22 mouse cellular contexts compared by ENCODE assay signal in the genomic region with DNA sequence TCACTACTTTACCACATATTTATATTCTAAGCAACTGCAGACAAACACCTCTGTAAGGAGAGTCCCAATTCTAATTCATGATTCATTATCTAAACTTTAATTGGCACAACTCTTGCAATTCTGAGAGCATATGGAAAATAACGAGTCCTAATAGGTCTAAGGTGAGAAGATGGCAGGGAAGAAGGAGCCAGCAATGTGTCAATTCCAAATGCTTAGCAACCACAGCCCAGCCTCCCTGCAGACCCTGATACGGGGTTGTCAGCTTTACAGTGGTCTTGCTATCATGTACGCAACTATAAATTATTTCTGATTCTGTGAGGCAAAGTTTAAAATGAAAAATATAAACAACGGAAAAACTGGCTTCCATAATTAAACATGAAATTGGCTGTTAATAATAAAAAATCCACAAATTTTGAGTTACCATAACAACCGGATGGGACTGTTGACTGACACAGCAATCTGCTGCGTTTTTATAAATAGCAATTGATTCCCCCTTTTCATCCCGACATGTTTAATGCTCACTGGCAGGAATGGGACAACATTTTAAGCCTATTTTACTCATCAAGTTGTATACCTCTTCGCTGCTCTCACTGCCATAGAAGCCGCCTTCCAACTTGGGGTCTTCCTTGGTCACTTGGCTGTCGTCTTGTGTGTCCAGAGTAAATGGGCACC.
DNase-seq lines count a peak whose midpoint lies in the region; ATAC-seq lines count a peak whose summit lies in the region.
"Had no signal": no experiment of that assay in that cellular context is flagged by ENCODE, and none has a peak within 500 bp of the region (broad histone marks: within the 10 kb centered on the region; RNA-seq: fewer than 3 reads in every experiment).

No protein-coding gene starts in this region.

- no peak overlapping the region for H3K4me3 ChIP-seq in forebrain, embryonic 11.5 days (ENCODE audit: low read depth, low read length)
- H3K4me3 ChIP-seq in forebrain, embryonic 10.5 days: no peak overlapping the region
- no peak overlapping the region for H3K4me3 ChIP-seq in forebrain, embryonic 16.5 days (replicated peaks; ENCODE audit: low read length)
- H3K4me3 ChIP-seq: embryonic facial prominence, embryonic 15.5 days; erythroblast, embryonic 14.5 days; gastrocnemius, adult 2 months; heart, embryonic 13.5 days; hindbrain, embryonic 12.5 days had no signal

- no peaks in the 10 kb centered on the region for H3K36me3 ChIP-seq in forebrain, embryonic 11.5 days (ENCODE audit: control insufficient read depth, insufficient read depth, low read length)
- H3K36me3 ChIP-seq in forebrain, embryonic 10.5 days (replicated peaks): no peaks in the 10 kb centered on the region
- H3K36me3 ChIP-seq in forebrain, embryonic 16.5 days (ENCODE audit: control insufficient read depth, insufficient read depth): no peaks in the 10 kb centered on the region
- H3K36me3 ChIP-seq: embryonic facial prominence, embryonic 15.5 days; heart, embryonic 13.5 days; hindbrain, embryonic 12.5 days had no signal

- no peak for DNase-seq in forebrain, embryonic 11.5 days (ENCODE audit: low spot score)
- no peak for DNase-seq in forebrain, embryonic 10.5 days (ENCODE audit: extremely low spot score, low spot score)
- DNase-seq in layer of hippocampus, adult 9-11 months: peak; percentile 16
- no peak for DNase-seq in layer of hippocampus, adult 11-12 months (ENCODE audit: low spot score)
- no peak for DNase-seq in kidney, adult 9 months
- no peak for DNase-seq in heart, adult 8-10 months (ENCODE audit: low spot score)
- DNase-seq: adrenal gland, postnatal 14 days; B cell, adult 2 months; cerebellum, adult 2 months; cerebellum, postnatal 10 days; embryo, embryonic 11 days; gastrocnemius, adult 2 months; gastrocnemius, postnatal 25 days; heart, postnatal 4 days had no signal

- H3K4me1 ChIP-seq in forebrain, embryonic 11.5 days (replicated peaks; ENCODE audit: control insufficient read depth, insufficient read depth, low read length): no peaks in the 10 kb centered on the region
- H3K4me1 ChIP-seq in forebrain, embryonic 10.5 days: no peaks in the 10 kb centered on the region
- H3K4me1 ChIP-seq in forebrain, embryonic 16.5 days (replicated peaks; ENCODE audit: control insufficient read depth, insufficient read depth, low read length): peaks cover 20% of the 10 kb centered on the region
- H3K4me1 ChIP-seq: embryonic facial prominence, embryonic 15.5 days; heart, embryonic 13.5 days; hindbrain, embryonic 12.5 days had no signal

- WGBS in forebrain, embryonic 11.5 days: 87% methylated on average over 10 of the region's 10 CpGs
- WGBS in forebrain, embryonic 10.5 days: 91% methylated on average over 10 of the region's 10 CpGs
- WGBS in forebrain, embryonic 16.5 days: 56% methylated on average over 10 of the region's 10 CpGs

- no peaks in the 10 kb centered on the region for H3K9me3 ChIP-seq in forebrain, embryonic 11.5 days (ENCODE audit: control insufficient read depth, low read length)
- H3K9me3 ChIP-seq in forebrain, embryonic 10.5 days: no peaks in the 10 kb centered on the region
- no peaks in the 10 kb centered on the region for H3K9me3 ChIP-seq in forebrain, embryonic 16.5 days (ENCODE audit: control insufficient read depth, low read length)
- H3K9me3 ChIP-seq: embryonic facial prominence, embryonic 15.5 days; heart, embryonic 13.5 days; hindbrain, embryonic 12.5 days had no signal

- no peaks in the 10 kb centered on the region for H3K27me3 ChIP-seq in forebrain, embryonic 11.5 days (ENCODE audit: control insufficient read depth, insufficient read depth, low read length)
- H3K27me3 ChIP-seq in forebrain, embryonic 10.5 days (ENCODE audit: poor library complexity, severe bottlenecking): no peaks in the 10 kb centered on the region
- no peaks in the 10 kb centered on the region for H3K27me3 ChIP-seq in forebrain, embryonic 16.5 days (replicated peaks; ENCODE audit: control insufficient read depth, insufficient read depth, low read length)
- H3K27me3 ChIP-seq: embryonic facial prominence, embryonic 15.5 days; heart, embryonic 13.5 days; hindbrain, embryonic 12.5 days had no signal

- no peak overlapping the region for H3K9ac ChIP-seq in forebrain, embryonic 11.5 days (ENCODE audit: low read length)
- no peak overlapping the region for H3K9ac ChIP-seq in forebrain, embryonic 16.5 days (replicated peaks; ENCODE audit: low read depth, low read length)
- H3K9ac ChIP-seq: embryonic facial prominence, embryonic 15.5 days; heart, embryonic 13.5 days; hindbrain, embryonic 12.5 days had no signal

- H3K4me2 ChIP-seq in forebrain, embryonic 11.5 days (ENCODE audit: low read depth, low read length, severe bottlenecking): no peak overlapping the region
- H3K4me2 ChIP-seq in forebrain, embryonic 16.5 days (ENCODE audit: low read length): peak overlapping the region; percentile 23; the same call in 1 of the 2 replicates
- H3K4me2 ChIP-seq: embryonic facial prominence, embryonic 15.5 days; heart, embryonic 13.5 days; hindbrain, embryonic 12.5 days had no signal

- no peak for ATAC-seq in forebrain, embryonic 11.5 days (replicated peaks; ENCODE audit: low FRiP score)
- ATAC-seq in forebrain, embryonic 16.5 days: peak; percentile 63
- ATAC-seq: activated CD4-positive, CD25-positive, alpha-beta regulatory T cell, adult 4 months; hindbrain, embryonic 16.5 days; inflammation-experienced regulatory T-cells, adult 6 months had no signal

- H3K27ac ChIP-seq in forebrain, embryonic 11.5 days (ENCODE audit: low read depth, low read length): 0 out of 2 replicates have a peak overlapping the region, but pooled peaks have one; percentile 25
- no peak overlapping the region; the same call in 1 of the 2 replicates for H3K27ac ChIP-seq in forebrain, embryonic 10.5 days
- H3K27ac ChIP-seq in forebrain, embryonic 16.5 days (ENCODE audit: low read length): peak overlapping the region; percentile 91
- H3K27ac ChIP-seq: embryonic facial prominence, embryonic 15.5 days; gastrocnemius, adult 2 months; heart, embryonic 13.5 days; hindbrain, embryonic 12.5 days had no signal
